Mouse (Mus musculus) heart, postnatal 0 days (tissue): ENCODE results near the gene Efcab14. TPM values are rescaled to one million over a fixed set of nuclear protein-coding genes. Genes with fewer than 3 reads are reported as not detected.

Experiments
- ATAC-seq: fragments of 200-750 bp; cut with Nextera tagmentation; 2 replicates; pipeline ENCODE4 v1.8.0; 2017; ENCODE audit warnings: low read depth, moderate number of reproducible peaks, moderate library complexity; ENCODE audit not compliant: insufficient read depth
- DNase-seq: peaks from one replicate; pipeline ENCODE4 v3.0.0-alpha.2; 2016; ENCODE audit warnings: low spot score
- H3K27ac ChIP-seq: fragments of 300-500 bp; sonication (generic); 2 replicates; pipeline ENCODE4 v1.5.1; 2014; ENCODE audit warnings: low read depth, mild to moderate bottlenecking
- H3K27me3 ChIP-seq: fragments of 300-500 bp; sonication (generic); 2 replicates; pipeline ENCODE4 v1.6.1; 2014; ENCODE audit warnings: low read length, mixed read lengths; ENCODE audit not compliant: control insufficient read depth, insufficient read depth
- H3K36me3 ChIP-seq: fragments of 300-500 bp; sonication (generic); replicated peaks from 2 replicates; pipeline ENCODE4 v1.6.1; 2014; ENCODE audit warnings: low read length, mixed read lengths; ENCODE audit not compliant: control insufficient read depth, insufficient read depth
- H3K4me1 ChIP-seq: fragments of 300-500 bp; sonication (generic); 2 replicates; pipeline ENCODE4 v1.6.1; 2014; ENCODE audit warnings: antibody characterized with exemption; ENCODE audit not compliant: control insufficient read depth, insufficient read depth
- H3K4me2 ChIP-seq: fragments of 300-500 bp; sonication (generic); 2 replicates; pipeline ENCODE4 v1.6.1; 2014; ENCODE audit warnings: low read depth, mild to moderate bottlenecking, low read length, moderate library complexity
- H3K4me3 ChIP-seq: fragments of 300-500 bp; sonication (generic); 2 replicates; pipeline ENCODE4 v1.5.1; 2014; ENCODE audit warnings: low read depth, low read length
- H3K9ac ChIP-seq: fragments of 300-500 bp; sonication (generic); replicated peaks from 2 replicates; pipeline ENCODE4 v1.6.1; 2014; ENCODE audit warnings: low read depth, low read length, mixed read lengths
- H3K9me3 ChIP-seq: fragments of 300-500 bp; sonication (generic); replicated peaks from 2 replicates; pipeline ENCODE4 v1.6.1; 2016; ENCODE audit warnings: low read length; ENCODE audit not compliant: control insufficient read depth
- CTCF ChIP-seq: IDR thresholded peaks from 2 replicates; pipeline ENCODE4 v1.5.1; 2016; ENCODE audit warnings: antibody characterized with exemption, control low read depth, low read depth
- EP300 ChIP-seq: IDR thresholded peaks from 2 replicates; pipeline ENCODE4 v1.6.1; 2016; ENCODE audit warnings: antibody characterized with exemption, low read depth
- WGBS: fragments of 180-500 bp; shearing (Covaris S2); extraction: QIAGEN DNeasy Blood & Tissue Kit; methylation state at CpG from one replicate; pipeline ENCODE4 v1.1.7; 2014; 5-methylcytosine and 5-hydroxymethylcytosine counted together
- polyA plus RNA-seq: library from polyadenylated mRNA; unstranded; fragments of >200 nt; fragmentation: Nextera tagmentation; extraction: Ambion mirVana; gene quantifications from 2 replicates; pipeline ENCODE4 v1.2.1, GENCODE M21; 2015
- total RNA-seq: library from RNA; depleted of rRNA; stranded (reverse); fragments of >200 nt; gene quantifications from 2 replicates; pipeline ENCODE4 v1.2.3, GENCODE M21; 2014; ENCODE audit warnings: low replicate concordance

Efcab14 gene
- total and polyA plus RNA-seq, 2 experiments from 2014 or later = 16.3 to 20.8 TPM

DNA sequence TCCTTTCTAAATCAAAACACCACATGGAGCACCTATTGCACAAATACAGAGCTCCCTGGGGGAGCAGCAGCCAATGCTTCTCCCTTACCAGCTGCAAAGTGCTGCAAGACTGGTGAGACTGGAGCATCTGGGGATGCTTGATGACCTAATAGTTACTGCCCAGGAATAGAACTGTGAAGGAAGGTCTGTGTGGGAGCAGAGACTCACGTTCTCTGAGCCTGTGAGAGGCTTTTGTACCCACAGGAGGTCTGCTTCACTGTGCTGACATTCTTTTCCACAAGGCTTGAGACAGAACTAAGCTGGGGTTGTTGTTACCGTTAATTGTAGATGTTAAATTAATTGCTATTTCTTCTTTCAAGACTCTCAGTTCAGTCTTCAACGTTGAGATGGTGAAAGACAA, 53.3 kb downstream of the Efcab14 start:
- Histone ChIP-seq H3K27me3 (no peaks in the 10 kb centered on the region), H3K4me1 (no peaks in the 10 kb centered on the region), H3K9ac (no peak overlapping the region), H3K4me3 (no peak overlapping the region), H3K36me3 (peaks cover 79% of the 10 kb centered on the region), H3K27ac (no peak overlapping the region), H3K4me2 (no peak overlapping the region), H3K9me3 (no peaks in the 10 kb centered on the region)
- ATAC-seq = no peak
- 67% methylated on average over 3 of the region's 3 CpGs for WGBS
- TF ChIP-seq CTCF = no peak
- no peak for TF ChIP-seq EP300
- no peak for DNase-seq

DNA sequence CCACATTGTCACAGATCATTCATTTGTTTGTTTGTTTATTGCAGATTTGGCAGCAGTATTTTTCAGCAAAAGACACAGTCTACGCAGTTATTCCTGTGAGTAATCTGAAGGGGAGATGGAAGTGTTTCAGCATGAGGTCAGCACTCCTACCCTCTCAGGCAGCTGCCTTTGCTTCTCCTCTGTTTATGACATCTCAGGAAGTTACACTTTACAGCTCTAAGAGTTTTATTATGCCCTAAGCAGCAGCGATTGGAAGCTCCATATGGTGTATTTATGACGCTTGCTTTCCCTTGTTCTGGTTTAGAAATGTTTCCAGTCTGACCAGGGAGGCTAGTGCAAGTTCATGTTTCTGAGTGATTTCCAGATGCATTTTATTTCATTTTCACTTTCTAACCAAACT, 57.8 kb downstream of the Efcab14 start:
- WGBS = 89% methylated on average over 3 of the region's 3 CpGs
- no peak overlapping the region for H3K27ac ChIP-seq

DNA sequence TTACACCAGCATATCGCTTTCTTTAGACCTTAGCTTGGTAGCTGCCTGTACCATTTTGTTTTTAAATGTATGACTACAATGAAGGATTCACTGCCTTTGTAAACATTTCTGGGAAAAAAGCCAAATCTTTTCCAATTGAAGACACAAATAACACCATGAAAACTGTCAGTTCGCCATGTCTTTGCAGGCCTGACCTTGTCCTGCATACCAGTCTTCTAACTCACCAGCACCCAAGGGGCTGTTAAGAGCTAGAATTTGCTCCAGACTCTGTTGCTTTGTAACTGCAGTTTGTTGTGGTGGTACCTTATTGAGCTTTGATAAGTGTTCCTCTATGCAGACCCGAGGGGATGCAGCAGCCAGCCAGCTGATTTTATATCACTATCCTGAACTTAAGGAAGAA, 62.4 kb downstream of the Efcab14 start:
- Histone ChIP-seq H3K4me2 (no peak overlapping the region), H3K4me3 (no peak overlapping the region), H3K27ac (no peak overlapping the region), H3K27me3 (no peaks in the 10 kb centered on the region), H3K4me1 (no peaks in the 10 kb centered on the region), H3K9ac (no peak overlapping the region), H3K9me3 (no peaks in the 10 kb centered on the region), H3K36me3 (peaks cover 71% of the 10 kb centered on the region)
- no peak for DNase-seq
- no peak for TF ChIP-seq EP300
- no peak for TF ChIP-seq CTCF
- ATAC-seq = no peak
- 75% methylated on average over 3 of the region's 3 CpGs for WGBS

More for the DNA sequence above, 57.8 kb downstream of the Efcab14 start:
- H3K9ac ChIP-seq = no peak overlapping the region
- ATAC-seq = no peak
- no peaks in the 10 kb centered on the region for H3K27me3 ChIP-seq
- H3K36me3 ChIP-seq = peaks cover 87% of the 10 kb centered on the region
- H3K9me3 ChIP-seq = no peaks in the 10 kb centered on the region
- no peak overlapping the region for H3K4me2 ChIP-seq
- TF ChIP-seq EP300 (no peak), CTCF (no peak)
- H3K4me1 ChIP-seq = no peaks in the 10 kb centered on the region
- no peak overlapping the region for H3K4me3 ChIP-seq
- DNase-seq = no peak

DNA sequence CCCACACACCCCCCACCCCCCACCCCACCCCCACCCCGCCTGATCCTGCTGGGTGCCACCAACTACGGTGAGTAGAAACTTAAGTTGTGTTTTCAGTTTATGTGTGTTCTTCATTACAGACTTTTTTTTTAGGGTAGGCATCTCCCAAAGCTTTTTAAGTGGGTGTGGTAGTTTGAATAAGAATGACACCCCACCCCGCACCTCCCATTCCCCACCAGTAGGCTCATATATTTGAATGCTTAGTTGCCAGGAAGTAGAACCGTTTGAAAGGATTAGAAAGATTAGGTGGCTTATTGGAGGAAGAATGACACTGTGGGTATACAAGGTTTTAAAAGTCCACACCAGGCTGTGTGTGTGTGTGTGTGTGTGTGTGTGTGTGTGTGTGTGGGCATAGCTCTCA, 74.8 kb downstream of the Efcab14 start:
- 88% methylated on average over 4 of the region's 4 CpGs for WGBS
- Histone ChIP-seq H3K4me2 (no peak overlapping the region), H3K9ac (no peak overlapping the region), H3K27me3 (no peaks in the 10 kb centered on the region), H3K36me3 (peaks cover 53% of the 10 kb centered on the region), H3K9me3 (no peaks in the 10 kb centered on the region), H3K4me3 (no peak overlapping the region), H3K4me1 (no peaks in the 10 kb centered on the region), H3K27ac (no peak overlapping the region)
- no peak for ATAC-seq
- TF ChIP-seq CTCF (no peak), EP300 (no peak)
- DNase-seq = no peak

DNA sequence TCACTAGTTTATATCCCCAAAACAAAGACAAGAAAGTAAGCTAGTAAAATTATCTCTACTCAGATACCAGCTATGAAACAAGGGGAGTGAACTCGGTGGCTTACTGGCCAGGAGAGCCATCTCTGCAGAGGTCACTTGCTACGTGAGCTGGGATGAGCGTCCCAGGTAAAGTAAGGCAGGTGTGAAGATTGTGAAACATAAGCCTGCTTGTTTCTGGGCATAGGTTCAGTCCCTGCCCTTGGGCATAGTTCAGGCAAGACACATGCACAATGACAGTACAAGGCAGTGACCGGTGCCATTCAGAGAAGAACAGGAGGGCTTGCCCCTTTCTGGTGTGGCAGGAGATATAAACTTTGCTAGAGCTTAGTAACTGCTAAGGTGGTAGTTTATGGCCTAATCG, 78.1 kb downstream of the Efcab14 start:
- H3K36me3 ChIP-seq = peaks cover 65% of the 10 kb centered on the region
- H3K9ac ChIP-seq = no peak overlapping the region
- H3K27me3 ChIP-seq = no peaks in the 10 kb centered on the region
- ATAC-seq (no peak), DNase-seq (no peak)
- TF ChIP-seq EP300 (no peak), CTCF (no peak)
- WGBS = 92% methylated on average over 5 of the region's 5 CpGs
- no peak overlapping the region for H3K4me3 ChIP-seq
- H3K4me2 ChIP-seq = no peak overlapping the region
- no peaks in the 10 kb centered on the region for H3K4me1 ChIP-seq
- no peak overlapping the region for H3K27ac ChIP-seq
- H3K9me3 ChIP-seq = no peaks in the 10 kb centered on the region

DNA sequence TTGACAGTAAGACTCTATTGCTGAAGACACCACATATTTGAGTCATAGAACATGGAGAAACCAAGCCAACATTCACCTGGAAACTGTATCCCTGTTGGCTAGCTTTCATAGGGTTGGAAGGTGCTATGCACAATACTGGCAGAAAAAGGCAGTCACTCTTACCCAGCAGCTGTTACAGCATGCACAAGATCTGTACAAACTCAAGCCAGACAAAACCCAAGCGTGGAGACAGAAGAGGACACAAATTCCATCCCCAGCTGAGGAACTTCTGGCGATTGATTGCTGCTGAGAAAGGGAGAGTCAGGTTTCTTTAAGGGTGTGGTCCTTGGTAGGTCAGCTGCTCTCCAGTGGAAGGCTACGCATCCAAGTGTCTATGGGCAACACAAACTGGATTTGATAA, 82.7 kb downstream of the Efcab14 start:
- Histone ChIP-seq H3K27ac (no peak overlapping the region), H3K27me3 (no peaks in the 10 kb centered on the region), H3K9ac (no peak overlapping the region), H3K4me3 (no peak overlapping the region), H3K36me3 (peaks cover 33% of the 10 kb centered on the region), H3K4me2 (no peak overlapping the region), H3K4me1 (peaks cover 33% of the 10 kb centered on the region), H3K9me3 (no peaks in the 10 kb centered on the region)
- DNase-seq (no peak), ATAC-seq (no peak)
- TF ChIP-seq EP300 (no peak), CTCF (no peak)
- 62% methylated on average over 3 of the region's 3 CpGs for WGBS
